Mouse (Mus musculus) left cerebral cortex, postnatal 4 days (tissue): Measurements from ENCODE around the gene Olfm2. TPM values are rescaled to one million over a fixed set of nuclear protein-coding genes. Genes with fewer than 3 reads are reported as not detected.
A peak's percentile ranks its signal among the peaks of the same experiment; 100 is the strongest.
"Not testable (repeated sequence)": the region's sequence is repeated elsewhere in the genome, so short reads cannot be mapped to it uniquely, and the experiment has no call there.

Source experiments
- DNase-seq: peaks from one replicate; pipeline ENCODE4 v3.0.0-alpha.2; 2022
- intact Hi-C: fragments of 180-260 bp; cut with DNase I; formaldehyde crosslinking; loops from one replicate; pipeline ENCODE4 v1.15.1; 2025
- total RNA-seq, 2 experiments: library from RNA; stranded (reverse); gene quantifications; 2 replicates each; pipeline ENCODE4 v1.2.3; 2021

Gene Olfm2
- total RNA-seq, 2 experiments from 2014 or later: 229 to 241 TPM

DNA sequence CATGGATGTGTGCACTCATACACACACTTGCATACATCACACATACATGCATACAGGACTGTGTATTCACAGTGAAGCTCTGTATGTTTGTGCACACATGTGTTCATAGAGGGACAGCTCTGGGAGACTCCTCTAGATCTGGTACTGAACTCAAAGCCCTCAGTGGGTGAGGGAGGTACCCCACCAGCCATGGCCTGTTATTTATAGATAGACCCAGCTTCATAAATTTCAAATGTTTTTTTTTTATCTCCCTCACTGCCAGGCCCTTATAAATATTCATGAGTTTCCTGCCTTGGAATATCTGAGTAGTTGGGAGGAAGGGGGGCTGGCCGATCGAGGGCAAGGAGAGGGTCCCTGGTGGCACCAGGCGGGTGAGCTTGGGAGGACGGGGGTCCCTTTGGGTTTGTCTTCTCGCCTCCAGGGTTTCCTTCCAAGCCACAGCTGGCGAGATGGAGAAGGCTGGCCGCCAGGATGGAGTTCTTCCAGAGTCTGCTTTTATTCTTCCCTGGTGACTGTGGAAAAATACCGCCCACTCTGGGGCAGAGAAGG lies 42.2 kb downstream of the Olfm2 start:
- intact Hi-C loops: no loop called here
- DNase-seq: no peak

DNA sequence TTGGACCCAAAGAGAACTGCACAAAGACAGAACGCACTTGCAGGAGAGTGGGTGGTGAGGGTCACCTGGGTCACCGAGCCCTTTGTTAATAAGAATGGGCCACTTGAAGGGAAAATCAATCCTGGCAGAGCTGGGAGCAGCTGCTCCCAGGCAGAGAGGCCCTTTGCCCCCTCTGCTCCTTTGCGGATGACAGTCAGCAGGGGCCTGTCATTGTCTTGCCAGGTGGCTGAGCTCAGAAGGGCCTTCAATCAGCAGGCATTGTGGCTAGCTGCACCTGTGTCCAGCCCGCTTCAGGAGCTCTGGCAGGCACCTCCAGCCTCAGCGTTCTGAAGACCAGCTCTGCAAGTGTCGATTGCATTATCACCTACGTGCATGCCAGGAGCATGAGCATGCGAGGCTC lies 48.7 kb downstream of the Olfm2 start:
- intact Hi-C loops: no loop called here
- DNase-seq: no peak

DNA sequence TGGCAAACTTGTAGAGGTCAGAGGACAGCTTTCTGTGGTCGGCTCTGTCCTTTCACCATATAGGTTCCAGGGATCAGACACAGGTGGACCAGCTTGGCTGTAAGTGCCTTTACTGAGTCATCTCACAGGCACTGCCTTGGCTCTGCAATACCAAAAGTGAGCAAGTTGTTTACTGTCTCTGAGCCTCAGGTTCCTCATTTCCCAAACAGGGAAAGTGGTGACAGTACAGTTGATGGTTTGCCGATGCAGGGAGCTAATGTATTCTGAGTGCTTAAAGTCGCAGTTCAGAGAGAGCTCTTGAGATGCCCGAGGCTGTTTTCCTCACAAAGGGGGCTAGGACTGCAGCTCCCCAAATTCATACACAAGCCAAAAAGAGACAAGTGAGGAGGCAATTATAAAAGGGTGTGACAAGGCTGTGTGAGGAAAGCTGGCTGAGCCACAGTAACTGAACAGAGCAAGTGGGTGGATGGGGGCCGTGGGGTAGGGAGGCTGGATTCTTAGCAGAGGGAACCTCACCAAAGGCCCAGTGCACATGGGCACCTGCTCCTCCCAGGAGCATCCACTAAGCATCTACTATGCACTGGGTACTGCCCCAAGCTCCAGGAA lies 49.9 kb downstream of the Olfm2 start:
- intact Hi-C loops: no loop called here
- no peak for DNase-seq

DNA sequence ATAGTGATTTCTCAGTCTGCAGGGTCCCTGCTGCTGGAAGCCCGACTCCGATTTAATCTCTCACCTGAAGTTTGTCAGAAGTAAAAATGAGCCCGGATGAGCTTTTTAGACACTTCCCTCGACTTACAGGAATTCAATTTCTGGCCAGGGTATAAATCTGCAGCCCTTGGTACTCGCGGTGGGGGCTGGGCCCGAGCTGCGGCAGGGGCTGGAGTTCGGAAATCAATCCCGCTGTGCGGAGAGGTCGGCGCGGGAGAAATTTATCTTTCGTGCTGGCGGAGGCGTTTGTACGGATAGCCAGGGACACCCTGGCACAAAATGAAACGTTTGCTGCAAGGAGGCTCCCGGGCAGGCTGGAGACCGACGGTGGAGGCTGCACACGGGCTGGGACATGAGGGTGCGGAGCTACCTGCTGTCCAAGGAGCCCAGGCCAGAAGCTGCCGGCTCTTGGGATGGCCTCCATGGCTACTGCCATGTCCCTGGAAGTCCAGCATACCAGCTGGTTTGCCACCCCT lies 51.4 kb downstream of the Olfm2 start:
- intact Hi-C loops: no loop called here
- no peak for DNase-seq

DNA sequence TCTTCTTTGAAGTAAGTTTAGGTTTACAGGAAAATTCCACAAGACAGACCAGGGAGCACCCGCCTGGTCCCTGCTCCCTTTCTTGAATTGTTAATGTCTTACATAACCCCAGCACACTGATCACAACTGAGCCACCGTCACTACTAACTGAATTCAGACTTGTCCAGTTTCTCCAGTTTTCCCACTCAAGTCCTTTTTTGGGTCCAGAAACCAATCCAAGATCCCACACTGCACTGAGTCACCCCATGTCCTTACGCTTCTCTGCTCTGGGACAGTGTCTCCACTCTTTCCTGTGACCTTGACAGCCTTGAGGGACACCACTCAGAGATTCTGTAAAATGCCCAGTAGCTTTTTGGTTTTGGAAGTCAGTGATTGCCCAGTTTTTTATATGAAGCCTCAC lies 53.3 kb downstream of the Olfm2 start:
- intact Hi-C loops: no loop called here
- DNase-seq: no peak

DNA sequence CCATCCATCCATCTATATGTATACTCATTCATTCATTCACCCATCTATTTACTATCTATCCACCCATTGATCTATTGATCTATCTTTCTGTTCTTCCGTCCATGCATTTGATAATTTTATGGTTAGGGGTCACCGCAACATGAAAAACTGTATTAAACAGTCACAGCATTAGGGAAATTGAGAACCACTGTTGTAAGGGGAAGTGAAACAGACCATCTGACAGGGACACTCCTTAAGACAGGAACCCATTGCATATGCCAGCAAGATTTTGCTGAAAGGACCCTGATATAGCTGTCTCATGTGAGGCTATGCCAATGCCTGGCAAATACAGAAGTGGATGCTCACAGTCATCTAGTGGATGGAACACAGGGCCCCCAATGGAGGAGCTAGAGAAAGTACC lies 55.7 kb downstream of the Olfm2 start:
- DNase-seq, intact Hi-C loops: not testable (repeated sequence)

DNA sequence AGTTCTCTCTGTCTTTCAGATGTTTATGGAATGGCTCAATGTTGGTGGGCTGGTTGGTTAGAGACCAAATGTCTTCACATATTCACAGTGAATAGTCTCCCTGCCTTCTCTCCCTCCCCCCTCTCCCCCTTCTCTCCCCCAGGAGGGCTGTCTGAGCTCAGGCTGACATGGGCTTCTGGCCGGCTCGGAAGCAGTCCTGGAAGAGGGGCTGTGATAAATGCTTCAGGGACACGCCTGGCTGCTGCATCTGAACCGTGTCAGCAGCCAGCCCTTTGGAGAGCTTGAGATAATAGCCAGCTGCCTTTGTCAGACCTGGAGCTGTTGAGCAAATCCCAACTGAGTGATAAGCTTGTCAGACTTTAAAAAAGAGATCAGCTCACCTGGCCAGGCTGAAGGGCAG lies 56.2 kb downstream of the Olfm2 start:
- no peak for DNase-seq
- intact Hi-C loops: no loop called here

DNA sequence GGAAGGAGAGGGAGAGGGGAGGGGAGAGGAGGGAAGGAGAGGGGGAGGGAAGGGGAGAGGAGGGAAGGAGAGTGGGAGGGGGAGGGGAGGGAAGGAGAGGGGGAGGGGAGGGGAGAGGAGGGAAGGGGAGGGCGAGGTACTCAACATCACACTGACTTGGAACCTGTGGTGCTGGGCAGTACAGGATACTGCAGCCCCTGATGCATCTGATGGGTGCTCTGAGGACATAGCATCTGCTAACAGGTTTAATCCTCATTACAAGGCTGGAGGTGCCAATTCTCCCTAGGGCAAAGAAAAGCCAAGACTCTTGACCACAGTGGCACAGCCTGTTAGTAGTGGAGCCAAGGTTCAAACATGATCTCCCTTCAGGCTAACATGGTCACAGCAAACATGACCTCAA lies 56.7 kb downstream of the Olfm2 start:
- DNase-seq: no peak
- intact Hi-C loops: no loop called here

DNA sequence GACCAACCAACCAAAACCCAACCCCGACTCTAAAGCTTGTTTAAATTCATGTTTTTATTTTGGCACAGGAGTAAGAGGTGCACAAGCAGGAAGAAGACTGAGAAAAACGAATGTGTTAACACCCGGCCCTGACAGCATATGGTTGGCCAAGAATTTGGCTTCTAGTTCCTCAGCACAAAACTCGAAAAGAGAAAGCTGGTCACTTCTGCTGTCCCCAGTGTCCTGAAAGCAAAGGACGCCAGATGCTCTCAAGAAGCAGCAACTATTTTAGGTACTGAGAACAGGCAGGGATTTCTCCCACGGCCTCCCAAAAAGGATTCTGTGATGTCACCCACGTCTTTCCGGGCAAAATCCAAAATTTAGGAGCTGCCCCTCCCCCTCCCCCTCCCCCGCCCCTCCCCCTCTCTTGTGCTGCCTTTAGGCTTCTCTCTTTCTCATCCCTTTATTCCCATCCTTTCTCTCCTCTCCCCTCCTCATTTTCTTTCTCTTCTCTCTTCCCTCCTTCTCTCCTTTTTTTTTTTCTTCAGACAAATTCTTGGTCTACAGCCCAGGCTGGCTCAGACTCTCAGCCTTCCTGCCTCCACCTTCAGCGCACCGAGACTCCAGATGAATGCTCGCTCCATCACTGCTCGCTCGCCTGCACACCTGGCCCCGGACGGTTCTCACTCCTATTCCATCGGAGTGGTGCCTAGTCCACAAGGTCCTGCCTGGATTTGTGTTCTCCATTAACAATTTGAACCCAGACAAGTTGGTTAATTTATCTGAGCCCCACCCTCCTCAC lies 60.9 kb downstream of the Olfm2 start:
- DNase-seq: no peak
- intact Hi-C loops: no loop called here

DNA sequence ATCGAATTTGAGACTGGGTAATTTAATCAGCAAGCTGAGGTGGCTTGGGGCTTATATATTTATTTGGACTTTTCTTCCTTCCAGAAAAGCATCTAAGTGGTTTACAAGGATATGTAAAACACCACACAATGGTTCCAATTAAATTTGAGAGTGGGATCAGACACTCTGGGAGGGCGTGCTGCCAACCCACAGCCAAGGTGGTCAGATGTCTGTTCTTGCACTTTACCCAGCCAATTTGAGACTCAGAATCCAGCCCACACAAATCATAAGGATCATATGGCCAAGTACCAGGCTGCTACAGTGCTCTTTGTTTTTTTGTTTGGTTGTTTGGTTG lies 63.8 kb downstream of the Olfm2 start:
- peak; percentile 34 for DNase-seq
- intact Hi-C loops: no loop called here

DNA sequence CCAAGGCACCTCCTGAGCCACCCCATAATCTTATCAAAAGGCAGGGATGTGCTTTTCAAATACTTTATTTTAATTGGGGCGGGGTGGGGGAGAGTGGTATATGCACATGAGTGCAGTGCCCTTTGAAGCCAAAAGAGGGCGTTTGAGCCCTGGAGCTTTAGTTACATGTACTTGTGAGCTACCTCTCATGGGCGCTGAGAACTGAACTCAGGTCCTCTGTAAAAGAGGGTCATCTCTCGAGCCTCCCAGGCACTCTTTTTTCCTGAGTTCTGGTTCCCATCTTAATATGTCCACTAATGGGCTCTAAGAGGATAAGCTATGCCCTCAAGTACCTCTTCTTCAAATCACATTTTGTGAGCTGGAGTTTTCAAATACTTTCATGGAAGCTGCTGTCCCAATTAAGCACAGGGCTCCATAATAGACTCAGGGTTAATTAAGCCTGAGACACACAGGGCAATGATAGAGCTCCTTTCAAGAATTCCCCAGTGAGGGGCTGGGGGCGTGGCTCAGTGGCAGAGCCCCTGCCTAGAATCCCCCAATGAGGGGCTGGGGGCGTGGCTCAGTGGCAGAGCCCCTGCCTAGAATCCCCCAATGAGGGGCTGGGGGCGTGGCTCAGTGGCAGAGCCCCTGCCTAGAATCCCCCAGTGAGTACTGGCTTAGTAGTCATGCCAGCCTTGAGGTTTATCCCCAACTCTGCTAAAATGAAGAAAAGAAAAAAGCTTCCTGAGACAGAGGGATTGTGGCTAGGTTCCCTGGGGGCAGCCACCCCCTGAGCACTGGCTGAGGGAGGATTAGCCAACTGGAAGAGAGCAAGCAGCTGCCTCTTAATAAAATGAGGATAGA lies 64.4 kb downstream of the Olfm2 start:
- intact Hi-C loops: no loop called here
- DNase-seq: no peak

DNA sequence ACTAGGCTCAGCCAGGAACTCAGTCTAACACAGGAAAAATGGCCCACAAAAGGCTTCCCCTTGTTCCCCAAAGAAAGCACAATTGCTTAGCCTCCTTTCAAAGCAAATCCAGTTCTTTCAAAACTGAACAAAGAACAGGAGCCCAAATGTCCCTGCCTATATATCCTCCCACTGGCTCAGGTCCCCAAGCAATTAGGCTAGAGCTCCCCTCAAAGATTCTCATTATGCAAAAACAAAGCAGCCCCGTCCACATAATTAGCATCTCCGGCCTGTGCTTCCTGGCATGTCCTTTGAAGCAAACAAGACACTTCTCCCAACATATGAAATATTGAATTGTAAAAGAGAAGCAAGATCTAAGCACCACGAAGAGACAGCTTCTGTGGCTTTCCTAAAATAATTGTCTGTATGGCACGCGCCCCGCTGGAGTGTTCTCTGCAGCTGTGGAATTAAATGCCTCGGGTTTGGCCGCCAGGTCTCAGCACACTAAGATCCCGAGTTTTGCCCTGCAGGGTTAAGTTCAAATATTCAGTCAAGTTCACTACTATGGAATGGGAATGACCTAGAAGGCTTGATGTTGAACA lies 65.7 kb downstream of the Olfm2 start:
- intact Hi-C loops: no loop called here
- DNase-seq: no peak

DNA sequence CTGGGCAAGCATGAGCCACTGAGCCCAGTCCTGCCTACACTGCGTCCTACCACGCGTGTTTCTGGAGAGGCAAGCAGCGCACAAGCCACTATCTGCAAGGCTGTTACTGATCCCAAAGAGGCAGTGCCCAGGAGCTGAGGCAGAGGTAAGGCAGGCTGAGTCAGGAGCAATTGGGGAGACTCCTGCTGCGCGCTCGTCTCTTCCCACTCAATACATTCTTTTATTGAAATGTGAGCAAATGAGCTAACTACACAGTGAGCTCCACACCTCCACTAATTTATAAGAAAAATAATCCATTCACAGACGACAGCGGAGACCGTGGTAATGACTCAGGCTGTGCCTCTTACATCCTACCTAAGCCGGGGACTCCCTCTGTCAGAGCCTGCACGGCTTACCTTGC lies 68.3 kb downstream of the Olfm2 start:
- no peak for DNase-seq
- intact Hi-C loops: no loop called here

DNA sequence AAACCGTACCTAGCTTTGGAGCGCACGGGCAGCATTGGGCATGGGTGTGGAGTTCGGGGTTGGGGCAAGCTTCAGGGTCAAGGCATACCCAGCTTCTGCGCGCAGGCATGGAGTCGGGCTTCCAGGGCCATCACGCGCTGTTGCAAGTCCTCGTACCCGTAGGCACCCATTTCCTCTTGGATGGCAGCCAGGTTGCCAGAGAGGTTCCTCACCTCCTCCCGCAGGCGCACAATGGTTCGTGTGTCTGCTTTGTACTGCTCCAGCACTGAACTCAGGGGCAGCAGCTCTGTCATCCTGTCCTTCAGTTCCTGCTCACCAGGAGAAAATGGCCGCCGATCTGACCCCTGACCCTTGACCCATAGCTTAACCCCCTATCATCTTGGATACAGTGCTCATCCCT lies 74.1 kb downstream of the Olfm2 start:
- intact Hi-C loops: no loop called here
- DNase-seq: no peak

DNA sequence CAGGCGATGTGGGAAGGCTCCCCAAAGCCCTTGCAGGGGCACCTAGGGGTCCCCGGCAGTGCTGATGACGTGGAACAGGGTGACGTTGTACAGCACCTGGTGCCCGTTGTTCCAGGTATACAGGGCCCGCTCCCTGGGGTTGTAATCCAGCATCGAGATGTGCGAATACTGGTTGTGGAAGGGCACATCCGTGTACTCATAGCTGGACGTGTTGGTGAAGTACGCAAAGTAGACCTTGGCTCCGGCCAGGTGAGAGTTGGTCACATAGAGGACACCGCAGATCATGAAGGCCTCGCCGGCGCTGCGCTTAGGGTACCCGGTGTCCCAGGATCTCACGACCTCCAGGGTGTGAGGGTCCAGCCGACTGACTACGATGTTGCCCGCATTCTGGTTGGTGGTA lies 78.1 kb downstream of the Olfm2 start:
- DNase-seq: no peak
- intact Hi-C loops: no loop called here

DNA sequence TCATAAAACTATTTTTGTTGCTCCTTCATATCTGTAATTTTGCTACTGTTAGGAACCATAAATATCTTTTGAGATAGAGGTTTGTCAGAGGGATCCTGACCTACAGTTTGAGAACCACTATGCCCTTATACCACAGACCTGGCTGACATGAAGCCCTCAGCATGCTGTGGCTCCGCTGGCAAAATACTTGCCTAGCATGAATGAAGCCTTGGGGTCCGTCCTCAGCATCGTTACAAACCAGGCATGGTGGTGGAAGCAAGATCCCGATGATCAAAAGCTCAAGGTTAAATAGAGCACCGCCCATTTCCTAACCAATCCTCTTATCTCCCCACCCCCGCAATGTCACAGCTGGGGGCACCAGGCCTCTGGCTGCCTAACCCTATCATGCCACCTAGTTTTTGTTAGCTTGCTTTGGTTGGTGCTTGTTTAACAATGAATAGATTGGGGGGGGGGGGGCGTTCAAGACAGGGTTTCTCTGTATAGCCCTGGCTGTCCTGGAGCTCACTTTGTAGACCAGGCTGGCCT lies 79.6 kb downstream of the Olfm2 start:
- DNase-seq: no peak
- intact Hi-C loops: no loop called here

DNA sequence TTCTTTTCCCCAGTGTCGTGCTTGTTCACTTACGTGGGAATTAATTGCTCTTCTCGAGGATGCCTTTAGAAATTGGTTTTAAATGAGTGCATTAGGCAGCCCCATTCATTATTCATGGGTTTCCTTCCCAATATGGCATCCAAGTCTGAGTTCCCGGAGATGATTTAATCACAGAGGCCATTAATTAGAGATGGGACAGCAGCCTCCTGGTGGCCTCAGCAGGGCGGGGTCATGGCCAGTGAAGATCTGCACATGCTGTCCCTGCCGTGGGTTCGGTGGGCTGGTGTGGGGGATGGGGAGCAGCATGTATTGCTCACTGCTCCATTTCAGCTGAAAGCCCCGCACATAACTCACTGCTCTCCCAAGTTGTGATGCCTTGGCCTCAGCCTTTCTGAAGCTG lies 80.2 kb downstream of the Olfm2 start:
- intact Hi-C loops: loop anchor here (2.0 kb wide), 1 partner anchor 59 kb away; no protein-coding TSS in a partner anchor
- no peak for DNase-seq

DNA sequence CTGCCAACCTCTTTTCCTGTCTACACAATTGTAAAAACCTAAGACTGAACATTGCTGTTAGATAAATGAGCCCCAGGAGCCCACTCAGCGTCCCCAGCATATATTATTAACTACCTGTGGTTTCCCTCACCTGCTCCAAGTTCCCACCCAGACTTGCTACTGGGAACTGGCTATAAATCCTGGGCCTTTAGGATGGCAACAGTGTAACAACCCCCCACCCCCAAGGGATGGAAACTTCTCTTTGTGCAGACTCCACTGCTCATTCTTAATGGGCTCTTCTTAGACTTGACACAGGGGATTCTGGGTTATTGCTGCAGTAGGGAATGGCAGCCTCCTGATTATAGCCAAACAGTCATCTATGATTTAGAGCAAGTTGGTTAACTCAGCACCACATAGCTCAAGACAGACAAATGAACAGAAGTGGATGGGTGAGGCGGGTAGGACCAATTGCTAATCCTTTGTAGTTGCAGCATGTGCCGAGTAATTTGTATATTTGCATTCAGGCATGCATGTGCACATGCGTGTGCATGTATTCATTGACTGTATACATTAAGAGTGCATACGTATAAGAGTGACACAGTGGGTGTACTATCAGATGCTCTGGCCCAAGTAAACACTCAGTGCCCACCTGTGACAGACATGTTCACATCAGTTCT lies 81.0 kb downstream of the Olfm2 start:
- intact Hi-C loops: loop anchor here (2.0 kb wide), 1 partner anchor 60 kb away; no protein-coding TSS in a partner anchor
- DNase-seq: no peak

DNA sequence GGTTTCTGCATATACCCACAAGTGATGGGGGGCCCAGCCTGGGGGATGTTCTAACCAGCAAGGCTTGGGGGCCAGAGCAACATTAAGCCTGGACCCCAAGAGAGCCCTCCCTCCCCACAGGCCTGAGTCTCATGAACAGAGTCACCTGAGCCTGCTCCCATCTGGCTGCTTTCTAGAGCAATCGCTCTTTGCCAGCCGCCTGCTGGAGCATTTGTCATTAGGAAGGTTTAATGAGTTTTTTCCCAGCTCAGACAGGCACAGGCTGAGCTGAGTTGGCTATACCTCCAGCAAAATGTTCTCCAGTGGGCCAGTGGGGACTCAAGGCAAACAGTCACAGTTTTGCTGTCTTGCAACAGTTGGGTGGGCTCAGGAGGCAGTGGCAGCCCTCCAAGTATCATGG lies 81.8 kb downstream of the Olfm2 start:
- intact Hi-C loops: loop anchor here (2.0 kb wide), 1 partner anchor 60 kb away; no protein-coding TSS in a partner anchor
- no peak for DNase-seq

DNA sequence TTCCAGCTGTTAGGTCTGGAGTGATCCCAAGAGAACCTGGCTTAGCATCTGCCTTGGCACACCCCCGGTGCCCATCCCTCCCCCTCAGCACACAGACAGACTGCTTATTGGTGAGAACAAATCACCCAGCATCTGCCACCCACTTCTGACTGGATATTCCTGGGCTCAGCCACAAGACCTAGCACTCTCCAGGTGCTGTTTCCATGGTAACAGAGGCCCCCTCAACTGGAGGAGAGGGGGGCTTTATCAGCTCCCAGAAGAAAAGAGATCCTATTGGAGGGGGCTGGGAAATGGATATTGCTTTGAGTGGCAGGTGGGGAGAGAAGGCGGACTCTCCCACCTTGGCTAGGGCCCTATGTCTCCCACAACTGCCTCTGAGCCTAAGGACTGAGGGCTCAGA lies 82.2 kb downstream of the Olfm2 start:
- no peak for DNase-seq
- intact Hi-C loops: loop anchor here (2.0 kb wide), 1 partner anchor 61 kb away; no protein-coding TSS in a partner anchor
